Mouse (Mus musculus) midbrain, postnatal 0 days (tissue): ENCODE measurements around the gene Tada1. TPM values are rescaled to one million over a fixed set of nuclear protein-coding genes. Genes with fewer than 3 reads are reported as not detected.

Experiments
- ATAC-seq: fragments of 200-750 bp; cut with Nextera tagmentation; 2 replicates; pipeline ENCODE4 v1.8.0; 2017; ENCODE audit warnings: moderate number of reproducible peaks, mild to moderate bottlenecking, moderate TSS enrichment, moderate library complexity; ENCODE audit not compliant: low FRiP score
- DNase-seq: peaks from one replicate; pipeline ENCODE4 v3.0.0-alpha.2; 2015; ENCODE audit warnings: low spot score
- H3K27ac ChIP-seq: fragments of 300-500 bp; sonication (generic); 2 replicates; pipeline ENCODE4 v1.5.1; 2014; ENCODE audit warnings: low read depth, mild to moderate bottlenecking, low read length, mixed read lengths
- H3K27me3 ChIP-seq: fragments of 300-500 bp; sonication (generic); 2 replicates; pipeline ENCODE4 v1.6.1; 2014; ENCODE audit warnings: low read length, control low read depth, mixed read lengths; ENCODE audit not compliant: insufficient read depth
- H3K36me3 ChIP-seq: fragments of 300-500 bp; sonication (generic); 2 replicates; pipeline ENCODE4 v1.6.1; 2014; ENCODE audit warnings: low read length, control low read depth, mixed read lengths; ENCODE audit not compliant: insufficient read depth
- H3K4me1 ChIP-seq: fragments of 300-500 bp; sonication (generic); 2 replicates; pipeline ENCODE4 v1.6.1; 2014; ENCODE audit warnings: mild to moderate bottlenecking, control low read depth, antibody characterized with exemption, low read length, mixed read lengths; ENCODE audit not compliant: insufficient read depth
- H3K4me2 ChIP-seq: fragments of 300-500 bp; sonication (generic); 2 replicates; pipeline ENCODE4 v1.6.1; 2014; ENCODE audit warnings: low read depth, mild to moderate bottlenecking, low read length, mixed read lengths; ENCODE audit not compliant: poor library complexity, severe bottlenecking
- H3K4me3 ChIP-seq: fragments of 300-500 bp; sonication (generic); 2 replicates; pipeline ENCODE4 v1.5.1; 2014; ENCODE audit warnings: low read depth, mild to moderate bottlenecking, low read length, moderate library complexity
- H3K9ac ChIP-seq: fragments of 300-500 bp; sonication (generic); replicated peaks from 2 replicates; pipeline ENCODE4 v1.6.1; 2014; ENCODE audit warnings: mild to moderate bottlenecking, low read length, moderate library complexity, mixed read lengths; ENCODE audit not compliant: poor library complexity, severe bottlenecking
- H3K9me3 ChIP-seq: fragments of 300-500 bp; sonication (generic); 2 replicates; pipeline ENCODE4 v1.6.1; 2016; ENCODE audit warnings: low read length, control low read depth
- CTCF ChIP-seq: IDR thresholded peaks from 2 replicates; pipeline ENCODE4 v1.5.1; 2016; ENCODE audit warnings: antibody characterized with exemption, mild to moderate bottlenecking
- WGBS: fragments of 180-500 bp; shearing (Covaris S2); extraction: QIAGEN DNeasy Blood & Tissue Kit; methylation state at CpG from one replicate; pipeline ENCODE4 v1.1.7; 2014; 5-methylcytosine and 5-hydroxymethylcytosine counted together
- polyA plus RNA-seq: library from polyadenylated mRNA; unstranded; fragments of >200 nt; fragmentation: Nextera tagmentation; extraction: Ambion mirVana; gene quantifications from 2 replicates; pipeline ENCODE4 v1.2.1, GENCODE M21; 2015
- total RNA-seq: library from RNA; depleted of rRNA; stranded (reverse); fragments of >200 nt; gene quantifications from 2 replicates; pipeline ENCODE4 v1.2.3, GENCODE M21; 2014; rRNA removed

The Tada1 gene
- total and polyA plus RNA-seq, 2 experiments from 2014 or later: 57.1 to 64.7 TPM

GRCm38 (mm10) chr1:166412266-166412665 is 33.4 kb downstream of the Tada1 start:
- no peak for TF ChIP-seq CTCF
- H3K4me2 ChIP-seq: no peak overlapping the region
- no peak overlapping the region for H3K9ac ChIP-seq
- 95% methylated on average over 3 of the region's 3 CpGs for WGBS
- no peaks in the 10 kb centered on the region for H3K27me3 ChIP-seq
- ATAC-seq (no peak), DNase-seq (no peak)
- no peaks in the 10 kb centered on the region for H3K9me3 ChIP-seq
- no peak overlapping the region for H3K4me3 ChIP-seq
- H3K27ac ChIP-seq: no peak overlapping the region
- H3K36me3 ChIP-seq: no peaks in the 10 kb centered on the region
- peaks cover 8% of the 10 kb centered on the region; the same call in 1 of the 2 replicates for H3K4me1 ChIP-seq

DNA sequence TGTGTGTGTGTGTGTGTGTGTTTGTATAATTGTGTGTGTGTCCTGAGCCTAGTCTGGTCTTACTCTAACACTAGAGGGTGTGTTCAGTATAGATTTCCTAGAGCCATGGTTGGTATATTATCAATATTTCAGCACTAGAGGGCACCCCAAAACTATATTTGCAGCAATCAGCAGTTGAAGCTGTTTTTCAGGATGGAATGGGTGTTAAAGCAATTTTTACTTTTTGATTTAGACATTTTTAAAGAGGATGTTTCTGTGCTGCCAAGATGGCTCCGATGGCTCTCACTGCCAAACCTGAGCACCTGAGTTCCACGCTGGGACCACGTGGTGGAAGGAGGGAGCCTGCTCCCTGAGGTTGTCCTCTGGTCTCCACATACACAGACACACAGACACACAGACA is 50.2 kb downstream of the Tada1 start:
- H3K9ac ChIP-seq: no peak overlapping the region
- no peak overlapping the region for H3K4me3 ChIP-seq
- no peaks in the 10 kb centered on the region for H3K9me3 ChIP-seq
- no peak overlapping the region for H3K4me2 ChIP-seq
- peak; percentile 71 for ATAC-seq
- H3K27ac ChIP-seq: no peak overlapping the region
- peak; percentile 76 for DNase-seq
- WGBS: 49% methylated on average over 3 of the region's 3 CpGs
- no peaks in the 10 kb centered on the region for H3K36me3 ChIP-seq
- H3K27me3 ChIP-seq: no peaks in the 10 kb centered on the region
- TF ChIP-seq CTCF: peak; percentile 81
- H3K4me1 ChIP-seq: no peaks in the 10 kb centered on the region

DNA sequence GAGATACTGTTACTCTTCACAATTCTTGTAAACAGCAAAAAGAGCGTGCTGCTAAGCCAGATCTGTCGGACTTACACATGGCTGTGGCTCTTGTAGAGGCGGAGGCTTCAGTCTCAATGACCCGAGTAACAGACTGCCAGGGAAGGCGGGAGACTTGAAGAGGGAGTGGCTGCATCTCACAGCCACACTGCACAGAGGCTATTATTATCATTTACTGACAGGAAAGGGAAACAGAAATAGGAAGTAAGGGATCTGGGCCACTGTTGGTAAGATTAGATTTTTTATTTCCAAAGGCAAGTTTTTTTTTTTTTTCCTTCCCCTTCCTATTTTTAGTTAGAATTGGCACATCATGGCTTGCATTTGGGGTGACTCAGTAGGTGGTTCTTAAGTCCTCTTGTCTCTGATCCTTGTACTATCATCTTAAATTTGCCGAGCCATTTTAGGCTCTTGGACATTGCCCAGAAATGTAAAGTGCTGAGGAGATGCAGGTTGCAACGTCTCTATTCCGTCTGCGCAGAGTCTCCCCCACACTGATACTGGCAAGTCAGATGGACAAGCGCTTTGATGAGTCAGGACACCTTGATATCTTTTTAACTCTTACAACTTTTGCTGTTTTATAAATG is 51.0 kb downstream of the Tada1 start:
- Histone ChIP-seq H3K27me3 (no peaks in the 10 kb centered on the region), H3K36me3 (no peaks in the 10 kb centered on the region), H3K27ac (no peak overlapping the region), H3K9me3 (no peaks in the 10 kb centered on the region), H3K9ac (no peak overlapping the region), H3K4me2 (no peak overlapping the region), H3K4me3 (no peak overlapping the region), H3K4me1 (no peaks in the 10 kb centered on the region)
- 54% methylated on average over 10 of the region's 10 CpGs for WGBS
- DNase-seq: peak; percentile 8
- ATAC-seq: no peak
- TF ChIP-seq CTCF: no peak

- no peak for TF ChIP-seq CTCF
- H3K27ac ChIP-seq: no peak overlapping the region
- H3K4me1 ChIP-seq: no peaks in the 10 kb centered on the region
- WGBS: 64% methylated on average over 6 of the region's 6 CpGs
- H3K4me2 ChIP-seq: no peak overlapping the region
- H3K9ac ChIP-seq: no peak overlapping the region
- H3K27me3 ChIP-seq: no peaks in the 10 kb centered on the region
- H3K36me3 ChIP-seq: no peaks in the 10 kb centered on the region
- DNase-seq (no peak), ATAC-seq (no peak)
- no peaks in the 10 kb centered on the region for H3K9me3 ChIP-seq
- no peak overlapping the region for H3K4me3 ChIP-seq
Measured at GRCm38 (mm10) chr1:166439426-166439825, 60.5 kb downstream of the Tada1 start.

DNA sequence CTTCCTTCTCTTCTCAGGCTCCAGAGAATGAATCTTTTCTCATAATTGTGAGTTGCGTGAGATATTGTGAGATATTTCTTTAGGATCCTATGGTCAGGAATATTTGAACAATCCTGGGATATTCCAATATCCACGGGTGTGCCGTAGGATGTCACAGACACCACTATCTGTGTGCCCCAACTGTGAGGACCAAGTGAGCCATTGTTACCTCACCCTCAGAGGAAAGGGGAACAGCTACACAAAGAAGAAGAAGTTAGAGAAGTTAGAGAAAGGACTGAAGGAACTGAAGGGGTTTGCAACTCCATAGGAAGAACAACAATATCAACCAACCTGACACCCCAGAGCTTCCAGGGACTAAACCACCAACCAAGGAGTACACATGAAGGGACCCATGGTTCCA is 63.1 kb downstream of the Tada1 start:
- no peak for DNase-seq
- no peak for ATAC-seq
- Histone ChIP-seq H3K4me2 (no peak overlapping the region), H3K27ac (no peak overlapping the region), H3K4me3 (no peak overlapping the region), H3K9ac (no peak overlapping the region), H3K9me3 (no peaks in the 10 kb centered on the region), H3K36me3 (no peaks in the 10 kb centered on the region), H3K27me3 (no peaks in the 10 kb centered on the region), H3K4me1 (no peaks in the 10 kb centered on the region)
- no peak for TF ChIP-seq CTCF
- 97% methylated on average over 3 of the region's 3 CpGs for WGBS

Other genes with a start within 250 kb of the Tada1 start
- gene Gpa33, start 248.9 kb upstream of the Tada1 start, total RNA-seq: 0.14 TPM in 1 of 2 replicates, not detected in the other
- 0.17 TPM in 1 of 2 replicates, not detected in the other for gene Gpa33, start 248.9 kb upstream of the Tada1 start, polyA plus RNA-seq
- 0.22 and 1.2 TPM in 2 replicates for gene Mael, start 140.3 kb upstream of the Tada1 start, total RNA-seq
- 0.25 and 0.48 TPM in 2 replicates for gene Mael, start 140.3 kb upstream of the Tada1 start, polyA plus RNA-seq
- 31.3 and 36.5 TPM in 2 replicates for gene Ildr2, start 125.0 kb upstream of the Tada1 start, total RNA-seq
- 5.7 and 7.1 TPM in 2 replicates for gene Ildr2, start 125.0 kb upstream of the Tada1 start, polyA plus RNA-seq
- gene Pogk, start 30.8 kb downstream of the Tada1 start, total RNA-seq: 77.9 and 86.9 TPM in 2 replicates
- 20.1 and 22.0 TPM in 2 replicates for gene Pogk, start 30.8 kb downstream of the Tada1 start, polyA plus RNA-seq
- gene Gm4846, start 118.5 kb downstream of the Tada1 start, total RNA-seq: not detected in 2 replicates
- not detected in 2 replicates for gene Gm4846, start 118.5 kb downstream of the Tada1 start, polyA plus RNA-seq